Mouse (Mus musculus) myocyte (in vitro differentiated cells): ENCODE results near the gene Kmt5b.

Experiments used
- CEBPB ChIP-seq: IDR thresholded peaks from 2 replicates; pipeline ENCODE4 v1.6.1; 2011; ENCODE audit warnings: mild to moderate bottlenecking, moderate library complexity; ENCODE audit not compliant: poor library complexity, insufficient read depth, severe bottlenecking
- E2F4 ChIP-seq: IDR thresholded peaks from one replicate; pipeline ENCODE4 v1.6.1; 2011; ENCODE audit warnings: mild to moderate bottlenecking, control low read depth, moderate library complexity; ENCODE audit not compliant: insufficient read depth
- MAX ChIP-seq: IDR thresholded peaks from one replicate; pipeline ENCODE4 v1.6.1; 2011; ENCODE audit warnings: low read depth, mild to moderate bottlenecking, control low read depth
- MYOD1 ChIP-seq, 3 experiments: IDR thresholded peaks; one replicate each; pipeline ENCODE4 v1.6.1; 2011; ENCODE audit warnings: control low read depth in 2 of 3, low read depth in 2 of 3, mild to moderate bottlenecking in 2 of 3, moderate library complexity in 1 of 3; ENCODE audit not compliant: insufficient read length in 2 of 3, control insufficient read depth in 1 of 3
- MYOG ChIP-seq, 3 experiments: IDR thresholded peaks; one replicate each; pipeline ENCODE4 v1.6.1; 2011; ENCODE audit warnings: control low read depth in 2 of 3, low read depth in 2 of 3, mild to moderate bottlenecking in 2 of 3; ENCODE audit not compliant: insufficient read length in 2 of 3, control insufficient read depth in 1 of 3, insufficient read depth in 1 of 3
- POLR2A ChIP-seq: IDR thresholded peaks from one replicate; pipeline ENCODE4 v1.6.1; 2011; ENCODE audit warnings: low read depth, mild to moderate bottlenecking, control low read depth, moderate library complexity; ENCODE audit not compliant: insufficient read length
- POLR2AphosphoS2 ChIP-seq: IDR thresholded peaks from one replicate; pipeline ENCODE4 v1.6.1; 2011; ENCODE audit warnings: low read depth, control low read depth; ENCODE audit not compliant: insufficient read length
- SRF ChIP-seq: IDR thresholded peaks from one replicate; pipeline ENCODE4 v1.6.1; 2011; ENCODE audit warnings: low read depth; ENCODE audit not compliant: control insufficient read depth, insufficient read length
- TCF12 ChIP-seq: IDR thresholded peaks from one replicate; pipeline ENCODE4 v1.6.1; 2011; ENCODE audit warnings: mild to moderate bottlenecking, control low read depth; ENCODE audit not compliant: poor library complexity, insufficient read depth, severe bottlenecking
- TCF3 ChIP-seq: IDR thresholded peaks from one replicate; pipeline ENCODE4 v1.6.1; 2011; ENCODE audit warnings: low read depth, control low read depth; ENCODE audit not compliant: insufficient read length
- USF1 ChIP-seq: IDR thresholded peaks from one replicate; pipeline ENCODE4 v1.6.1; 2011; ENCODE audit warnings: low read depth, mild to moderate bottlenecking, control low read depth, moderate library complexity

DNA sequence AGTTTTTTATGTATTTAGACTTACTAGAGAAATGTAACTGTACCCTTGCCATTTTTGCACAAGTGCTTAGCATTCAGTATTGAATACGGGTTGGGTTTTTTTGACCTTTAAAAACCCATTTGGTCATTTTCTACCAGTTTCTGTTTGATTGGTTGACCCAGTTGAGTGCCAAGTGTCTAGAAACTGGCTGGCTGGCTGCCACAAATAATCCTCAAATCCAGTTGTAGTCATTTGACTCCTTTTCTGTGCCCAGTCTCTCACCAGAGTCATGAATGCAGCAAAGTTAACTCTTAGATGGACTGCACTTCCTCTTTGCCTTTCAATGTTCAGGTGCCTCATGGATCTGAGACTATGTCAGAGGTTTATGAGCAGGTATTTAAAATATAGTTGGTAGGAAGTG lies 86.7 kb downstream of the Kmt5b start:
- TF ChIP-seq POLR2A, result no peak
- no peak for TF ChIP-seq MYOD1 (IDR thresholded peaks at IDR 0.05; ENCODE audit: control insufficient read depth in 1 of 3, insufficient read length in 2 of 3, low read depth in 2 of 3)
- no peak for TF ChIP-seq TCF12
- TF ChIP-seq USF1, result no peak
- TF ChIP-seq POLR2AphosphoS2, result no peak
- no peak for TF ChIP-seq E2F4
- no peak for TF ChIP-seq MAX
- no peak for TF ChIP-seq SRF
- no peak for TF ChIP-seq MYOG (IDR thresholded peaks at IDR 0.05; ENCODE audit: control insufficient read depth in 1 of 3, insufficient read depth in 1 of 3, insufficient read length in 2 of 3, low read depth in 2 of 3)
- TF ChIP-seq TCF3, result no peak
- TF ChIP-seq CEBPB, result no peak
